Mouse (Mus musculus) bone marrow, adult 2 months (tissue): ENCODE measurements around the gene Pgghg.

Experiments
- CTCF ChIP-seq: fragments of 200-500 bp; IDR thresholded peaks from 2 replicates; pipeline ENCODE4 v1.5.1; 2011; ENCODE audit warnings: low read length, control low read depth; ENCODE audit not compliant: control insufficient read depth, insufficient read depth
- POLR2A ChIP-seq: fragments of 200-500 bp; IDR thresholded peaks from 2 replicates; pipeline ENCODE4 v1.6.1; 2011; ENCODE audit warnings: low read depth, mild to moderate bottlenecking, control low read depth, low read length, borderline replicate concordance; ENCODE audit not compliant: control insufficient read depth

DNA sequence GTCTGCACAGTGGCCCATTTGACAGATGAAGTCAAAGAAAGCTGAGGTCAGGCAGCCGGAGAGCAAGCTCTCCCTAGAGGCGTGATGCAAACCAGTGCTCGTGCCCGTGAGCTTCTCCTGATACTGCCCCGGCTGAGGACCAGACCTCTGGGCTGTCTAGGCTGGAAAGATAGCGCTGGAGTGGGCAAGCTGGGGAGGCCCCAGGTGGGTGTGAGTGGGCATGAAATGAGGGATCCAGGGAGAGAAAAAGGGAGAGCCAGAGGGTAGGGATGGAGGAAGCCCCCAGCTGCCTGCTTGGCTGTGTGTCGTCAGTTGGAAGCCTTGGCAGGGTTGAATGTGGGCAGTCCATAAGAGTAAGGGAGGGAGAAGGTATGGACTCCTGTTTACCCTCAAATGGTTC lies 3.0 kb downstream of the Pgghg start:
- TF ChIP-seq POLR2A = no peak
- TF ChIP-seq CTCF = no peak
